Mouse (Mus musculus): Measurements from ENCODE around the gene Zscan12.

Gene Zscan12

GRCm38 (mm10) chr13:21401166-21401565 is 38.5 kb downstream of the Zscan12 start:
- intact Hi-C loops (cut with DNase I): loop anchor here (5.0 kb wide), 2 partner anchors 34 to 51 kb away; partner anchors contain the start of gene Zscan26

- intact Hi-C loops (cut with DNase I): loop anchor here (5.0 kb wide), 2 partner anchors 34 to 51 kb away; partner anchors contain the start of gene Zscan26
Observed at GRCm38 (mm10) chr13:21401636-21402286, 39.1 kb downstream of the Zscan12 start.

- intact Hi-C loops (cut with DNase I): loop anchor here (5.0 kb wide), 2 partner anchors 35 to 50 kb away; partner anchors contain the start of gene Zscan26
Observed at GRCm38 (mm10) chr13:21402287-21402846, 39.7 kb downstream of the Zscan12 start, which contains the start of gene Zkscan3. TSS of gene Zkscan3 (minus strand) at chr13:21402755.

- intact Hi-C loops (cut with DNase I): loop anchor here (5.0 kb wide), 2 partner anchors 36 to 49 kb away; partner anchors contain the start of gene Zscan26
Observed at GRCm38 (mm10) chr13:21402848-21403247, 40.2 kb downstream of the Zscan12 start.

GRCm38 (mm10) chr13:21407341-21407740 is 44.7 kb downstream of the Zscan12 start:
- intact Hi-C loops (cut with DNase I): no loop called here

GRCm38 (mm10) chr13:21407969-21408804 is 45.6 kb downstream of the Zscan12 start:
- intact Hi-C loops (cut with DNase I): no loop called here

- intact Hi-C loops (cut with DNase I): no loop called here
Observed at GRCm38 (mm10) chr13:21408805-21409459, 46.3 kb downstream of the Zscan12 start.

- intact Hi-C loops (cut with DNase I): no loop called here
Observed at GRCm38 (mm10) chr13:21414231-21415212, 51.9 kb downstream of the Zscan12 start.

GRCm38 (mm10) chr13:21415266-21415665 is 52.6 kb downstream of the Zscan12 start:
- intact Hi-C loops (cut with DNase I): no loop called here

- intact Hi-C loops (cut with DNase I): no loop called here
Observed at GRCm38 (mm10) chr13:21415750-21416149, 53.1 kb downstream of the Zscan12 start.

GRCm38 (mm10) chr13:21417298-21418010 is 54.8 kb downstream of the Zscan12 start:
- intact Hi-C loops (cut with DNase I): no loop called here

- intact Hi-C loops (cut with DNase I): no loop called here
Observed at GRCm38 (mm10) chr13:21418865-21419264, 56.2 kb downstream of the Zscan12 start.

Small RNA genes lying within 50 kb of the gene (microRNA-seq; reads per million reads assigned to microRNA genes)
- 0 to 0.74 reads per million in 2 experiments for gene Mir6942

Data from adrenal gland (tissue).